Mouse (Mus musculus) myocyte (in vitro differentiated cells): ENCODE measurements around the gene Mctp2.

Experiments
- CEBPB ChIP-seq: IDR thresholded peaks from 2 replicates; pipeline ENCODE4 v1.6.1; 2011; ENCODE audit warnings: mild to moderate bottlenecking, moderate library complexity; ENCODE audit not compliant: poor library complexity, insufficient read depth, severe bottlenecking
- E2F4 ChIP-seq: IDR thresholded peaks from one replicate; pipeline ENCODE4 v1.6.1; 2011; ENCODE audit warnings: mild to moderate bottlenecking, control low read depth, moderate library complexity; ENCODE audit not compliant: insufficient read depth
- MAX ChIP-seq: IDR thresholded peaks from one replicate; pipeline ENCODE4 v1.6.1; 2011; ENCODE audit warnings: low read depth, mild to moderate bottlenecking, control low read depth
- MYOD1 ChIP-seq, 3 experiments: IDR thresholded peaks; one replicate each; pipeline ENCODE4 v1.6.1; 2011; ENCODE audit warnings: control low read depth in 2 of 3, low read depth in 2 of 3, mild to moderate bottlenecking in 2 of 3, moderate library complexity in 1 of 3; ENCODE audit not compliant: insufficient read length in 2 of 3, control insufficient read depth in 1 of 3
- MYOG ChIP-seq, 3 experiments: IDR thresholded peaks; one replicate each; pipeline ENCODE4 v1.6.1; 2011; ENCODE audit warnings: control low read depth in 2 of 3, low read depth in 2 of 3, mild to moderate bottlenecking in 2 of 3; ENCODE audit not compliant: insufficient read length in 2 of 3, control insufficient read depth in 1 of 3, insufficient read depth in 1 of 3
- POLR2A ChIP-seq: IDR thresholded peaks from one replicate; pipeline ENCODE4 v1.6.1; 2011; ENCODE audit warnings: low read depth, mild to moderate bottlenecking, control low read depth, moderate library complexity; ENCODE audit not compliant: insufficient read length
- POLR2AphosphoS2 ChIP-seq: IDR thresholded peaks from one replicate; pipeline ENCODE4 v1.6.1; 2011; ENCODE audit warnings: low read depth, control low read depth; ENCODE audit not compliant: insufficient read length
- SRF ChIP-seq: IDR thresholded peaks from one replicate; pipeline ENCODE4 v1.6.1; 2011; ENCODE audit warnings: low read depth; ENCODE audit not compliant: control insufficient read depth, insufficient read length
- TCF12 ChIP-seq: IDR thresholded peaks from one replicate; pipeline ENCODE4 v1.6.1; 2011; ENCODE audit warnings: mild to moderate bottlenecking, control low read depth; ENCODE audit not compliant: poor library complexity, insufficient read depth, severe bottlenecking
- TCF3 ChIP-seq: IDR thresholded peaks from one replicate; pipeline ENCODE4 v1.6.1; 2011; ENCODE audit warnings: low read depth, control low read depth; ENCODE audit not compliant: insufficient read length
- USF1 ChIP-seq: IDR thresholded peaks from one replicate; pipeline ENCODE4 v1.6.1; 2011; ENCODE audit warnings: low read depth, mild to moderate bottlenecking, control low read depth, moderate library complexity

GRCm38 (mm10) chr7:72051759-72052158, 254.6 kb downstream of the Mctp2 start:
- TF ChIP-seq MAX (no peak), MYOG (IDR thresholded peaks at IDR 0.05; ENCODE audit: control insufficient read depth in 1 of 3, insufficient read depth in 1 of 3, insufficient read length in 2 of 3, low read depth in 2 of 3) (no peak), USF1 (no peak), SRF (no peak), TCF12 (no peak), POLR2A (no peak), CEBPB (no peak), POLR2AphosphoS2 (no peak), TCF3 (no peak), E2F4 (no peak), MYOD1 (IDR thresholded peaks at IDR 0.05; ENCODE audit: control insufficient read depth in 1 of 3, insufficient read length in 2 of 3, low read depth in 2 of 3) (no peak)
